In genomic region chr15:98989701-98990430, GRCm38 (mm10) we compare ENCODE assay signal across 10 mouse cellular contexts. TPM values are rescaled to one million over a fixed set of nuclear protein-coding genes. Genes with fewer than 3 reads are reported as not detected.
A peak's percentile ranks its signal among the peaks of the same experiment; 100 is the strongest.
DNase-seq lines count a peak whose midpoint lies in the region; ATAC-seq lines count a peak whose summit lies in the region.
"Had no signal": no experiment of that assay in that cellular context is flagged by ENCODE, and none has a peak within 500 bp of the region (broad histone marks: within the 10 kb centered on the region; RNA-seq: fewer than 3 reads in every experiment).

No protein-coding gene starts in this region.

- peak overlapping the region; percentile 77 for H3K9ac ChIP-seq in neural tube, embryonic 11.5 days (ENCODE audit: low read length)
- peak overlapping the region; percentile 82 for H3K9ac ChIP-seq in forebrain, embryonic 14.5 days (ENCODE audit: low read length)
- peak overlapping the region; percentile 71 for H3K9ac ChIP-seq in midbrain, embryonic 13.5 days (replicated peaks)

- H3K36me3 ChIP-seq in neural tube, embryonic 11.5 days (ENCODE audit: control insufficient read depth, insufficient read depth, low read length), result no peaks in the 10 kb centered on the region; the same call in 1 of the 2 replicates
- H3K36me3 ChIP-seq in forebrain, embryonic 14.5 days (ENCODE audit: control insufficient read depth, insufficient read depth, low read length), result no peaks in the 10 kb centered on the region
- 0 out of 2 replicates have a peak, but pooled peaks cover 4% of the 10 kb centered on the region for H3K36me3 ChIP-seq in midbrain, embryonic 13.5 days

- peaks cover 51% of the 10 kb centered on the region for H3K4me1 ChIP-seq in neural tube, embryonic 11.5 days (ENCODE audit: control insufficient read depth, insufficient read depth, low read length)
- H3K4me1 ChIP-seq in forebrain, embryonic 14.5 days (ENCODE audit: control insufficient read depth, insufficient read depth, low read length), result peaks cover 58% of the 10 kb centered on the region
- peaks cover 84% of the 10 kb centered on the region for H3K4me1 ChIP-seq in midbrain, embryonic 13.5 days (replicated peaks)

- peak overlapping the region; percentile 56 for H3K4me2 ChIP-seq in neural tube, embryonic 11.5 days (ENCODE audit: low read depth)
- peak overlapping the region; percentile 79 for H3K4me2 ChIP-seq in forebrain, embryonic 14.5 days (ENCODE audit: low read length)
- H3K4me2 ChIP-seq in midbrain, embryonic 13.5 days (replicated peaks), result peak overlapping the region; percentile 70

- no peak for ATAC-seq in neural tube, embryonic 11.5 days (ENCODE audit: insufficient read depth, low FRiP score, low TSS enrichment)
- ATAC-seq in forebrain, embryonic 14.5 days, result no peak
- ATAC-seq in midbrain, embryonic 13.5 days, result no peak
- ATAC-seq in megakaryocyte-erythroid progenitor cell, adult 5-6 weeks (replicated peaks; ENCODE audit: low FRiP score, low TSS enrichment, poor library complexity, severe bottlenecking), result no peak

- no peak overlapping the region for H3K4me3 ChIP-seq in neural tube, embryonic 11.5 days (ENCODE audit: low read depth, low read length)
- H3K4me3 ChIP-seq in forebrain, embryonic 14.5 days (ENCODE audit: low read depth, low read length), result no peak overlapping the region
- H3K4me3 ChIP-seq in midbrain, embryonic 13.5 days (replicated peaks), result peak overlapping the region; percentile 41

- no peaks in the 10 kb centered on the region for H3K9me3 ChIP-seq in neural tube, embryonic 11.5 days (ENCODE audit: control insufficient read depth, low read length)
- H3K9me3 ChIP-seq in forebrain, embryonic 14.5 days (replicated peaks; ENCODE audit: control insufficient read depth, low read length), result no peaks in the 10 kb centered on the region
- no peaks in the 10 kb centered on the region for H3K9me3 ChIP-seq in midbrain, embryonic 13.5 days

- no peak for DNase-seq in neural tube, embryonic 11.5 days (ENCODE audit: low spot score)
- no peak for DNase-seq in neural tube, embryonic 10.5 days (ENCODE audit: extremely low spot score, low spot score)
- peak; percentile 56 for DNase-seq in forebrain, embryonic 14.5 days (ENCODE audit: low spot score)
- no peak for DNase-seq in thymus, postnatal 14 days
- no peak for DNase-seq in kidney, adult 18-20 months
- DNase-seq: lung, adult 2 months had no signal

- 40% methylated on average over 9 of the region's 12 CpGs for WGBS in neural tube, embryonic 11.5 days
- 20% methylated on average over 11 of the region's 12 CpGs for WGBS in forebrain, embryonic 14.5 days
- WGBS in midbrain, embryonic 13.5 days, result 21% methylated on average over 11 of the region's 12 CpGs

- H3K27ac ChIP-seq in neural tube, embryonic 11.5 days (ENCODE audit: low read depth, low read length), result peak overlapping the region; percentile 89
- peak overlapping the region; percentile 90 for H3K27ac ChIP-seq in forebrain, embryonic 14.5 days (ENCODE audit: low read depth, low read length)
- peak overlapping the region; percentile 99 for H3K27ac ChIP-seq in midbrain, embryonic 13.5 days

- no peaks in the 10 kb centered on the region for H3K27me3 ChIP-seq in neural tube, embryonic 11.5 days (ENCODE audit: control insufficient read depth, insufficient read depth, low read length)
- no peaks in the 10 kb centered on the region for H3K27me3 ChIP-seq in forebrain, embryonic 14.5 days (replicated peaks; ENCODE audit: control insufficient read depth, insufficient read depth, low read length)
- H3K27me3 ChIP-seq in midbrain, embryonic 13.5 days, result no peaks in the 10 kb centered on the region

RNA-seq across cellular contexts. Expression of gene Tuba1a, which starts 36.4 kb away (rescaled TPM):
- 8,277 and 8,733 TPM in 2 replicates for polyA plus RNA-seq in neural tube, embryonic 11.5 days (2014; fragmentation: Nextera tagmentation; extraction: Ambion mirVana)
- 18,182 and 18,289 TPM in 2 replicates for polyA plus RNA-seq in forebrain, embryonic 14.5 days (2014; fragmentation: Nextera tagmentation; extraction: Ambion mirVana)
- polyA plus RNA-seq in midbrain, embryonic 13.5 days (2015; fragmentation: Nextera tagmentation; extraction: Ambion mirVana), result 15,883 and 15,999 TPM in 2 replicates
- 4.5 and 10.2 TPM in 2 replicates for total RNA-seq in megakaryocyte-erythroid progenitor cell, adult 5-6 weeks (2014; fragmentation: Nextera tagmentation)
- total RNA-seq in megakaryocyte-erythroid progenitor cell, adult 5-6 weeks (2017), result 9.7 and 16.0 TPM in 2 replicates

RNA-seq across cellular contexts. Expression of gene Gm49450, which starts 36.5 kb away (rescaled TPM):
- not detected in 2 replicates for polyA plus RNA-seq in neural tube, embryonic 11.5 days (2014; fragmentation: Nextera tagmentation; extraction: Ambion mirVana)
- not detected in 2 replicates for polyA plus RNA-seq in forebrain, embryonic 14.5 days (2014; fragmentation: Nextera tagmentation; extraction: Ambion mirVana)
- not detected in 2 replicates for polyA plus RNA-seq in midbrain, embryonic 13.5 days (2015; fragmentation: Nextera tagmentation; extraction: Ambion mirVana)
- total RNA-seq in megakaryocyte-erythroid progenitor cell, adult 5-6 weeks (2014; fragmentation: Nextera tagmentation), result not detected in 2 replicates
- not detected in 2 replicates for total RNA-seq in megakaryocyte-erythroid progenitor cell, adult 5-6 weeks (2017)
- total RNA-seq: layer of hippocampus, adult 8-10 months had no signal
- polyA plus RNA-seq: heart, postnatal 0 days had no signal

RNA-seq across cellular contexts. Expression of gene Tuba1c, which starts 39.8 kb away (rescaled TPM):
- polyA plus RNA-seq in neural tube, embryonic 11.5 days (2014; fragmentation: Nextera tagmentation; extraction: Ambion mirVana), result 109 and 112 TPM in 2 replicates
- 56.7 and 93.1 TPM in 2 replicates for polyA plus RNA-seq in forebrain, embryonic 14.5 days (2014; fragmentation: Nextera tagmentation; extraction: Ambion mirVana)
- polyA plus RNA-seq in midbrain, embryonic 13.5 days (2015; fragmentation: Nextera tagmentation; extraction: Ambion mirVana), result 37.3 and 41.4 TPM in 2 replicates
- 85.6 and 109 TPM in 2 replicates for total RNA-seq in megakaryocyte-erythroid progenitor cell, adult 5-6 weeks (2014; fragmentation: Nextera tagmentation)
- 34.5 and 41.4 TPM in 2 replicates for total RNA-seq in megakaryocyte-erythroid progenitor cell, adult 5-6 weeks (2017)

RNA-seq across cellular contexts. Expression of gene Tuba1b, which starts 55.5 kb away (rescaled TPM):
- polyA plus RNA-seq in neural tube, embryonic 11.5 days (2014; fragmentation: Nextera tagmentation; extraction: Ambion mirVana), result 1,967 and 2,051 TPM in 2 replicates
- polyA plus RNA-seq in forebrain, embryonic 14.5 days (2014; fragmentation: Nextera tagmentation; extraction: Ambion mirVana), result 1,499 and 1,719 TPM in 2 replicates
- 1,161 and 1,231 TPM in 2 replicates for polyA plus RNA-seq in midbrain, embryonic 13.5 days (2015; fragmentation: Nextera tagmentation; extraction: Ambion mirVana)
- 2,322 and 3,225 TPM in 2 replicates for total RNA-seq in megakaryocyte-erythroid progenitor cell, adult 5-6 weeks (2014; fragmentation: Nextera tagmentation)
- total RNA-seq in megakaryocyte-erythroid progenitor cell, adult 5-6 weeks (2017), result 801 and 969 TPM in 2 replicates
